Mouse (Mus musculus) forebrain, postnatal 0 days (tissue): ENCODE results near the gene Hoxd12. TPM values are rescaled to one million over a fixed set of nuclear protein-coding genes. Genes with fewer than 3 reads are reported as not detected.

ENCODE experiments used
- ATAC-seq: fragments of 200-750 bp; cut with Nextera tagmentation; 2 replicates; pipeline ENCODE4 v1.8.0; 2017; ENCODE audit warnings: mild to moderate bottlenecking, moderate library complexity
- DNase-seq: peaks from one replicate; pipeline ENCODE4 v3.0.0-alpha.2; 2015
- H3K27ac ChIP-seq: fragments of 300-500 bp; sonication (generic); 2 replicates; pipeline ENCODE4 v1.5.1; 2014; ENCODE audit warnings: low read depth, mild to moderate bottlenecking, antibody characterized with exemption, low read length, moderate library complexity, mixed read lengths
- H3K27me3 ChIP-seq: fragments of 300-500 bp; sonication (generic); 2 replicates; pipeline ENCODE4 v1.6.1; 2014; ENCODE audit warnings: mild to moderate bottlenecking, low read length, mixed read lengths; ENCODE audit not compliant: insufficient read depth
- H3K36me3 ChIP-seq: fragments of 300-500 bp; sonication (generic); 2 replicates; pipeline ENCODE4 v1.6.1; 2014; ENCODE audit warnings: mild to moderate bottlenecking, moderate library complexity; ENCODE audit not compliant: insufficient read depth
- H3K4me1 ChIP-seq: fragments of 300-500 bp; sonication (generic); 2 replicates; pipeline ENCODE4 v1.6.1; 2014; ENCODE audit warnings: antibody characterized with exemption; ENCODE audit not compliant: insufficient read depth
- H3K4me2 ChIP-seq: fragments of 300-500 bp; sonication (generic); 2 replicates; pipeline ENCODE4 v1.6.1; 2014; ENCODE audit warnings: low read depth, mild to moderate bottlenecking, moderate library complexity
- H3K4me3 ChIP-seq: fragments of 300-500 bp; sonication (generic); 2 replicates; pipeline ENCODE4 v1.5.1; 2014; ENCODE audit warnings: low read depth, low read length, mixed read lengths
- H3K9ac ChIP-seq: fragments of 300-500 bp; sonication (generic); 2 replicates; pipeline ENCODE4 v1.6.1; 2014; ENCODE audit warnings: mild to moderate bottlenecking
- H3K9me3 ChIP-seq: fragments of 300-500 bp; sonication (generic); 2 replicates; pipeline ENCODE4 v1.6.1; 2016; ENCODE audit warnings: low read length
- CTCF ChIP-seq: sonication (generic); IDR thresholded peaks from 2 replicates; pipeline ENCODE4 v1.5.1; 2016; ENCODE audit warnings: antibody characterized with exemption, control low read depth, low read depth
- WGBS: fragments of 180-500 bp; shearing (Covaris S2); extraction: QIAGEN DNeasy Blood & Tissue Kit; methylation state at CpG from one replicate; pipeline ENCODE4 v1.1.7; 2014; 5-methylcytosine and 5-hydroxymethylcytosine counted together
- polyA plus RNA-seq: library from polyadenylated mRNA; unstranded; fragments of >200 nt; fragmentation: Nextera tagmentation; extraction: Ambion mirVana; gene quantifications from 2 replicates; pipeline ENCODE4 v1.2.1, GENCODE M21; 2015
- total RNA-seq: library from RNA; depleted of rRNA; stranded (reverse); fragments of >200 nt; gene quantifications from 2 replicates; pipeline ENCODE4 v1.2.3, GENCODE M21; 2014; rRNA removed

The Hoxd12 gene
- total RNA-seq (not detected in 2 replicates), polyA plus RNA-seq (not detected in 2 replicates)

DNA sequence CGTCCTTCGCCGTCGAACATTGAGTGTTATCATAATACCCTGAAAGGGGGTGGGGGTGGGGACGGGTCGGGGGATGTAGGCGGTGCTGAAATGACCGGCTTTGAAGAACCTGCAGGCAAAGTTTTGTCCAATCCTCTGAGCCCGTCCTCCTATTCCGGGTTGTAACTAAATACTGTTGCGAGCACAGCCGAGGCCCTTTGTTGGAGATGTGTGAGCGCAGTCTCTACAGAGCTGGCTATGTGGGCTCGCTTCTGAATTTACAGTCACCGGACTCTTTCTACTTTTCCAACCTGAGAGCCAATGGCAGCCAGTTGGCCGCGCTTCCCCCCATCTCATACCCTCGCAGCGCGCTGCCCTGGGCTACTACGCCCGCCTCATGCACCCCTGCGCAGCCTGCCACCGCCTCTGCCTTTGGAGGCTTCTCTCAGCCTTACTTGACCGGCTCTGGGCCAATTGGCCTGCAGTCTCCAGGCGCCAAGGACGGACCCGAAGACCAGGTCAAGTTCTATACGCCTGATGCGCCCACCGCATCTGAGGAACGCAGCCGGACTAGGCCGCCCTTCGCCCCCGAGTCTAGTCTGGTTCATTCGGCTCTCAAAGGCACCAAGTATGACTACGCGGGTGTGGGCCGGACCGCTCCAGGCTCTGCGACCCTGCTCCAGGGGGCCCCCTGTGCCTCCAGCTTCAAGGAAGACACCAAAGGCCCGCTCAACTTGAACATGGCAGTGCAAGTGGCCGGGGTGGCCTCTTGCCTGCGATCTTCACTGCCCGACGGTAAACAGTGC lies at the start of gene Hoxd12:
TSS of gene Hoxd12 (plus strand) at position 133 of the 785 bp plus-strand sequence.
- Histone ChIP-seq H3K9ac (no peak within 1 kb of the TSS), H3K36me3 (no peaks in the 10 kb centered on the region), H3K4me1 (no peaks in the 10 kb centered on the region), H3K4me2 (no peak within 1 kb of the TSS), H3K4me3 (no peak within 1 kb of the TSS), H3K27me3 (peaks cover 97% of the 10 kb centered on the region), H3K27ac (no peak within 1 kb of the TSS), H3K9me3 (no peaks in the 10 kb centered on the region)
- ATAC-seq (no peak), DNase-seq (no peak)
- no peak for TF ChIP-seq CTCF
- WGBS = 2% methylated on average over 47 of the region's 47 CpGs

DNA sequence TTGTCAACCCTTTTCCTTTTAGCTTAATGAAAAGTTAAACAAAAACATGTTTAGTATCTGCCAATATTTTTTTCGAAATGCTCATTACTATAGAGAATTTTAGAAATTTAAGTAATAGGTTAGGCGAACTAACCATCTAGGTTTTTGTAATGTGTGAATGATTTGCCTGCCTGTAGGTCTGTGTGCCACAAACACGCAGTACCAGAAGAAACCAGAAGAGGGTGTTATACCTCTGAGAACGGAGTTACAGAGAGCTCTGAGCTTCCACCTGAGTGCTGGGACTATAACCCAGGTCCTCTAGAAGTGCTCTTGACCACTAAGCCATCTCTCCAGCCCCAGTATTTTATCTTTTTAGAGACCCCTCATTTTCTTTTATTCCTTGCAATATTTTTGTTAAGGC lies 39.4 kb upstream of the Hoxd12 start:
- Histone ChIP-seq H3K36me3 (no peaks in the 10 kb centered on the region), H3K4me2 (no peak overlapping the region), H3K27me3 (no peaks in the 10 kb centered on the region), H3K9ac (no peak overlapping the region), H3K4me1 (no peaks in the 10 kb centered on the region), H3K4me3 (no peak overlapping the region), H3K9me3 (no peaks in the 10 kb centered on the region), H3K27ac (no peak overlapping the region)
- 64% methylated on average over 4 of the region's 4 CpGs for WGBS
- no peak for TF ChIP-seq CTCF
- DNase-seq = no peak
- ATAC-seq = no peak

DNA sequence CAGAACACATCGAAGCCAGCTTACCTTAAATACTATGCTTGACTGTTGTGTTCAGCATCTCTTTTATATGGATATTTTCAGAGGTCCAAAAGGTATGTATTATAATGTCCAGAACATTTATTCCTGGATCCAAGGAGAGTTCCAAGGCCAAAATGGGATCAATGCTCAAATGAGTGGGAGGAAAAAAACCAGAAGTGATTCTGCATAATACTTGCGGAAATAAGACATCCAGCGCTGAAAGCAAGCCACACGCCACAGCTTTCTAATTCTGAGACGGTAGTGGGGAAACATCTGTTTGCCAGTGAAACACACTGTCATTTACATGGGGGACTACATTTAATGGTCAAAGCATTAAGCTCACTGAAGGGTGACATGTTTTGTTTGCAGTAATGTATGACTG lies 32.4 kb upstream of the Hoxd12 start:
- no peak overlapping the region for H3K4me2 ChIP-seq
- H3K27me3 ChIP-seq = peaks cover 46% of the 10 kb centered on the region
- 65% methylated on average over 5 of the region's 5 CpGs for WGBS
- no peaks in the 10 kb centered on the region for H3K4me1 ChIP-seq
- no peaks in the 10 kb centered on the region for H3K9me3 ChIP-seq
- no peak for ATAC-seq
- DNase-seq = no peak
- H3K4me3 ChIP-seq = no peak overlapping the region
- H3K9ac ChIP-seq = no peak overlapping the region
- TF ChIP-seq CTCF = no peak
- H3K27ac ChIP-seq = no peak overlapping the region
- no peaks in the 10 kb centered on the region for H3K36me3 ChIP-seq

DNA sequence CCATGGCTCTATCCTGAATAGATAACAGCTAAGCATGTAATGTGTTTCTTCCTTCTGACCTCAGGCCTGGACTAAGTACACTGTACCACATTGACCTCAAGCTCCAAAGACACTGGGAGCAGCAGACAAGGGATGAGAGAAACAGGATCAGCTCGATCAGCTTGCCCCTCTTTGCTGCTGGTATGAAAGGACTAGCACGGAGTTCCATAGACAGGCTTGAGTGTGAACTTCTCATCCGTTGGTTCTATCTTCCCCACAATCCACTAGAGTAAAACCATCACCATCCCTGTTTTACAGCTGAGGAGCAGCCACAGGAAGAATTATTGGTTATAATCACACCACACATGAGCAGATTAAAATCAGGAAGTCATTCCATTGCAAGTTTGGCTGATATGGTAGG lies 29.2 kb upstream of the Hoxd12 start:
- DNase-seq (no peak), ATAC-seq (no peak)
- Histone ChIP-seq H3K9me3 (no peaks in the 10 kb centered on the region), H3K36me3 (no peaks in the 10 kb centered on the region), H3K27ac (no peak overlapping the region), H3K4me2 (no peak overlapping the region), H3K4me1 (no peaks in the 10 kb centered on the region), H3K27me3 (peaks cover 78% of the 10 kb centered on the region), H3K9ac (no peak overlapping the region), H3K4me3 (no peak overlapping the region)
- no peak for TF ChIP-seq CTCF
- 78% methylated on average over 3 of the region's 3 CpGs for WGBS

DNA sequence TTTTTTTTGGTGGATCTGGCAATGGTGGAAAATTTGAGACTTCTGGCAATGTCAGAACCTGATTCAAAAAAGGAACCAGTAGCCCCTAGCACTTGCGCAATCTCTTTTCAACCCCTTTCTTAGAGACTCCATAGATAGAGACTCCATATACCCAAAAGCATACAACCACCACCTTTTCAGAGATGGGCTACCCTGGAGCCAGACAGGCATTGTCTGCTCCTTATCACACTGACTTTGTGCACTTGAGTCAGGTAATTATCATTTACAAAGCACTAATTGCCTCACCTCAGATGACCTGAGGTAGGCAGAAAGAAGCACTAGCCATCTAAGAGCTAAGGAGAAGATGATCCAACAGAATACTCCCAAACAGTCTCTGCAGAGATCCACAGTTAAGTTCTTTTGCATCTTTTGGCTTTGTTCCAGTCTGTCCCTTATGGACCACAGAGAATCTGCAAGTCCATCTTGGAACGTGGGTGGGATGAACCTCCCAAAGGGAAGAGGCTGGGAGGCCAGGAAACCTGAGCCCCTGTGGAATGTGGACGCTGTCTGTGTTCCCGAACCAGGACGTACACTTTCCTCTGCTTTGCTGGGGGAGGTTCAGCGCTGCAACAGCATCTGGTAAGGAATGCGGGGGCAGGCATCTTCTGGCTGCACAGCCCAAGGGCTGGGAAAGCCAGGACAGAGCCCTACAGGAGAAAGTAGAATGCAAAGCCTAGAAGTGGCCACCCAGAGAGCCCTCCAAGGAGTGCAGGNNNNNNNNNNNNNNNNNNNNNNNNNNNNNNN lies 27.5 kb upstream of the Hoxd12 start:
- Histone ChIP-seq H3K4me3 (no peak overlapping the region), H3K9me3 (no peaks in the 10 kb centered on the region), H3K36me3 (no peaks in the 10 kb centered on the region), H3K9ac (no peak overlapping the region), H3K27ac (no peak overlapping the region), H3K27me3 (peaks cover 85% of the 10 kb centered on the region), H3K4me2 (no peak overlapping the region), H3K4me1 (no peaks in the 10 kb centered on the region)
- 18% methylated on average over 7 of the region's 7 CpGs for WGBS
- TF ChIP-seq CTCF = no peak
- DNase-seq (no peak), ATAC-seq (no peak)

DNA sequence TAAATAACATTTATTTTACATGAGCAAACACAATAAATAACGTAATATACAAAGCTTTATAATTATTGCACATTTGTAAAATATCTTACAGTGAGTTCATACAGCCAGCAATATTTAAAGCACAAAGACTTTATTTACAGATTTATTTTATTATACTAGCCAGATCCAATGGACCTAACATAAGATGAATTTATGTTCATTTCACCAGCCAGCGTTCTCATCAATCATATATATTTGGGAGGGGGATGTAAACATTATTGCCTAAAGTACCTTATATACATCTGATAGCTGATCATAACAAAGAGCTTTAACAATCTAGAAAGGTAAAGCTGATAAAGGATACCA lies 21.8 kb upstream of the Hoxd12 start:
- ATAC-seq = no peak
- no peak overlapping the region for H3K4me2 ChIP-seq
- no peak for TF ChIP-seq CTCF
- H3K4me1 ChIP-seq = no peaks in the 10 kb centered on the region
- no peak overlapping the region for H3K4me3 ChIP-seq
- H3K9me3 ChIP-seq = no peaks in the 10 kb centered on the region
- H3K9ac ChIP-seq = no peak overlapping the region
- no peaks in the 10 kb centered on the region for H3K36me3 ChIP-seq
- peaks cover 67% of the 10 kb centered on the region for H3K27me3 ChIP-seq
- no peak overlapping the region for H3K27ac ChIP-seq
- 49% methylated on average over 2 of the region's 2 CpGs for WGBS
- peak; percentile 57 for DNase-seq

DNA sequence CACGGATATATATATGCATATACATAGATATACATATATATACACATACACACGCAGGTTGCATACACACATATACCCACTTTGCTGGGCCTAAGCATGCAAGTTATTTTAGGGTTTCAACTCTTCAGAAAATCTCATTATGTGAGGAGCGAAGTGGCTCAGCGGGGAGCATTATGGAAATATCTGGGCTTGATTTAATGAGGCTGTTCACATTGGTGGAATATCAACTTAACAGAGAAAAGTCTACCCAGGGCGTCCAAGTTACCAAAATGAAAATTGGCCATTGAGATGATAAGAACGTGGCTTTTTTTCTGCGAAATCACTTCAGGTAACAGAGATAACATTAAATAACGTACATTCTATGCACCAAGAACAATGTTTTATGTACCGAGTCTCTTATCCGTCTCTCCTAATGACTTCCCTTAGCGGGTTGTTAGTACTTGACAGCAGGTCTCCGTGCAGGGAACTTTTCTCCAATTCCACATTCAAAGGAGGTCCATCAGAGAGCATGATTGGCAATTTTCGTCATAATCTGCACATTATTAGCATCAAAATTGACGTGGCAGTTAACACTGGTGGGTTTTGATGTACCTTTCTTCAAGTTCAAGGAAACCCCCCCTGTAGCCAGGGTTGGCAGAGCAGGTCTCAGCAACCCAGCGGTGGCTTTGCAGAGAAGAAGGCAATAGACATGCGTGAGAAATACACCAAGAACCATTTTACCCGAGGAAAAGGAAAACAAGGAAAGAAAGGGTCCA lies 20.9 kb upstream of the Hoxd12 start:
- WGBS = 11% methylated on average over 17 of the region's 17 CpGs
- TF ChIP-seq CTCF = no peak
- Histone ChIP-seq H3K9ac (no peak overlapping the region), H3K36me3 (no peaks in the 10 kb centered on the region), H3K9me3 (no peaks in the 10 kb centered on the region), H3K4me1 (no peaks in the 10 kb centered on the region), H3K4me3 (no peak overlapping the region), H3K27me3 (peaks cover 66% of the 10 kb centered on the region), H3K27ac (no peak overlapping the region), H3K4me2 (no peak overlapping the region)
- DNase-seq (peak; percentile 48), ATAC-seq (no peak)
